8 mouse cellular contexts compared by ENCODE assay signal in genomic region chr17:57078336-57078735, GRCm38 (mm10). TPM values are rescaled to one million over a fixed set of nuclear protein-coding genes. Genes with fewer than 3 reads are reported as not detected.
DNase-seq lines count a peak whose midpoint lies in the region; ATAC-seq lines count a peak whose summit lies in the region.

Dennd1c (minus strand) TSS chr17:57078514.

- ATAC-seq in inflammation-experienced regulatory T-cells, adult 6 months = peak; percentile 96
- ATAC-seq in monocyte, adult 5-6 weeks (replicated peaks; ENCODE audit: insufficient number of reproducible peaks, low FRiP score, low TSS enrichment, poor library complexity, severe bottlenecking) = peak; percentile 83

- DNase-seq in adrenal gland, postnatal 14 days = peak; percentile 31
- DNase-seq in adrenal gland, adult 18-20 months (ENCODE audit: low spot score in 2 of 2) = no peak
- peak; percentile 86 for DNase-seq in CD4-positive, CD25-positive, alpha-beta regulatory T cell, adult 2 months (ENCODE audit: low read depth, low spot score)
- DNase-seq in layer of hippocampus, postnatal 36 days = no peak
- DNase-seq in kidney, postnatal 14 days = no peak
- no peak for DNase-seq in testis, postnatal 10 days (ENCODE audit: low spot score)

RNA-seq across cellular contexts. Expression of gene Dennd1c, which starts in this region (rescaled TPM):
- total RNA-seq in adrenal gland, postnatal 14 days (2021) = 1.7 and 9.7 TPM in 2 replicates
- 1 to 10 TPM; 1.3 to 2.3 TPM for total RNA-seq in adrenal gland, adult 18-20 months (2021)
- polyA plus RNA-seq in inflammation-experienced regulatory T-cells, adult 6 months (2017; shearing (Covaris generic)) = 100 to 1,000 TPM; 183 to 288 (median 219) TPM
- 32.3 to 86.7 TPM (median 48.3 TPM) in 3 replicates for total RNA-seq in monocyte, adult 5-6 weeks (2017)
- 1 to 10 TPM in 1 of 2 experiments, under 1 TPM in 1; 0.92 to 1.0 TPM for total RNA-seq in layer of hippocampus, postnatal 36 days (2021)

Comparison
In these comparisons a context has a peak if more than half of its experiments do, and no peak if none do; other contexts are left out.
1. DNase-seq: peak in adrenal gland, postnatal 14 days (single experiment) and CD4-positive, CD25-positive, alpha-beta regulatory T cell, adult 2 months (single experiment); none in adrenal gland, adult 18-20 months (0 of 2), layer of hippocampus, postnatal 36 days (0 of 2), kidney, postnatal 14 days (single experiment) and testis, postnatal 10 days (single experiment).